Mouse (Mus musculus): Measurements from ENCODE around the gene Tceal8. TPM values are rescaled to one million over a fixed set of nuclear protein-coding genes. Genes with fewer than 3 reads are reported as not detected.
"Not testable (repeated sequence)": the region's sequence is repeated elsewhere in the genome, so short reads cannot be mapped to it uniquely, and the experiment has no call there.

The Tceal8 gene
- 121 and 134 TPM in 2 replicates for polyA plus RNA-seq (2015; fragmentation: Nextera tagmentation; extraction: Ambion mirVana)

GRCm38 (mm10) chrX:136172118-136172551 lies at the start of gene Tceal8:
Tceal8 (minus strand) TSS chrX:136172342.
- H3K4me1 ChIP-seq (ENCODE audit: control insufficient read depth, insufficient read depth, low read depth, low read length): peaks cover 2% of the 10 kb centered on the region
- H3K27me3 ChIP-seq (replicated peaks; ENCODE audit: control insufficient read depth, insufficient read depth, low read length): no peaks in the 10 kb centered on the region
- no peaks in the 10 kb centered on the region for H3K9me3 ChIP-seq (ENCODE audit: control insufficient read depth, low read length)
- peak within 1 kb of the TSS; percentile 60 for H3K4me2 ChIP-seq (ENCODE audit: low read length)
- peak; percentile 99 for ATAC-seq
- peak within 1 kb of the TSS; percentile 82 for H3K27ac ChIP-seq (ENCODE audit: low read depth, low read length)
- peak within 1 kb of the TSS; percentile 64 for H3K9ac ChIP-seq (ENCODE audit: low read depth, low read length)
- no peaks in the 10 kb centered on the region for H3K36me3 ChIP-seq (ENCODE audit: control insufficient read depth, insufficient read depth, low read length)
- H3K4me3 ChIP-seq (ENCODE audit: low read length): peak within 1 kb of the TSS; percentile 51
- WGBS: 15% methylated on average over 10 of the region's 10 CpGs

GRCm38 (mm10) chrX:136216303-136216702 lies 44.2 kb upstream of the Tceal8 start:
- 50% methylated on average over 1 of the region's 1 CpGs for WGBS
- no peaks in the 10 kb centered on the region for H3K36me3 ChIP-seq (ENCODE audit: control insufficient read depth, insufficient read depth, low read length)
- no peak overlapping the region for H3K27ac ChIP-seq (ENCODE audit: low read depth, low read length)
- no peak for ATAC-seq
- no peaks in the 10 kb centered on the region for H3K9me3 ChIP-seq (ENCODE audit: control insufficient read depth, low read length)
- H3K27me3 ChIP-seq (replicated peaks; ENCODE audit: control insufficient read depth, insufficient read depth, low read length): no peaks in the 10 kb centered on the region
- H3K4me2 ChIP-seq (ENCODE audit: low read length): no peak overlapping the region
- H3K4me1 ChIP-seq (ENCODE audit: control insufficient read depth, insufficient read depth, low read depth, low read length): no peaks in the 10 kb centered on the region; the same call in 1 of the 2 replicates
- H3K4me3 ChIP-seq (ENCODE audit: low read length): no peak overlapping the region
- no peak overlapping the region for H3K9ac ChIP-seq (ENCODE audit: low read depth, low read length)

- ATAC-seq: peak; percentile 97
- not testable (repeated sequence) for H3K4me1 ChIP-seq (ENCODE audit: control insufficient read depth, insufficient read depth, low read depth, low read length); H3K9me3 ChIP-seq (ENCODE audit: control insufficient read depth, low read length); H3K27ac ChIP-seq (ENCODE audit: low read depth, low read length); H3K27me3 ChIP-seq (replicated peaks; ENCODE audit: control insufficient read depth, insufficient read depth, low read length); H3K36me3 ChIP-seq (ENCODE audit: control insufficient read depth, insufficient read depth, low read length)
- 14% methylated on average over 13 of the region's 67 CpGs for WGBS
- Histone ChIP-seq H3K9ac (ENCODE audit: low read depth, low read length) (peak within 1 kb of the TSS; percentile 19), H3K4me3 (ENCODE audit: low read length) (peak within 1 kb of the TSS; percentile 41), H3K4me2 (ENCODE audit: low read length) (peak within 1 kb of the TSS; percentile 36)
Measured at GRCm38 (mm10) chrX:136214729-136215677, 42.9 kb upstream of the Tceal8 start, which contains the start of the genes Tceal7 and Bex1. Tceal7 (plus strand) TSS chrX:136214779. Bex1 (minus strand) TSS chrX:136215513.

DNA sequence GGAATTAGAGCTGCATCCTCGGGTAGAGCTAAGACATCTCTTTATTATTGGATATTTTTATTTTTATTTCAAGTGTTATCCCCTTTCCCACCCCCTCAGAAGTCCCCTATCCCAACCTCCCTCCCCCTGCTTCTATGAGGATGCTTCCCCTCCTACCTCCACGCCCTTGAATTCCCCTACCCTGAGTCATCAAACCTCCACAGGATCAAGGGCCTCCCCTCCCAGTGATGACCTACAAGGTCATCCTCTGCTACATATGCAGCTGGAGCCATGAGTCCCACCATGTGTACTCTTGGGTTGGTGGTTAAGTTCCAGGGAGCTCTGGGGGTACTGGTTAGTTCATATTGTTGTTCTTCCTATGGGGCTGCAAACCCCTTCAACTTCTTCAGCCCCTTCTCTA lies 41.3 kb upstream of the Tceal8 start:
- Histone ChIP-seq H3K27ac (ENCODE audit: low read depth, low read length) (no peak overlapping the region), H3K36me3 (ENCODE audit: control insufficient read depth, insufficient read depth, low read length) (no peaks in the 10 kb centered on the region), H3K4me2 (ENCODE audit: low read length) (no peak overlapping the region), H3K27me3 (replicated peaks; ENCODE audit: control insufficient read depth, insufficient read depth, low read length) (no peaks in the 10 kb centered on the region), H3K4me1 (ENCODE audit: control insufficient read depth, insufficient read depth, low read depth, low read length) (no peaks in the 10 kb centered on the region; the same call in 1 of the 2 replicates), H3K4me3 (ENCODE audit: low read length) (no peak overlapping the region), H3K9ac (ENCODE audit: low read depth, low read length) (no peak overlapping the region), H3K9me3 (ENCODE audit: control insufficient read depth, low read length) (no peaks in the 10 kb centered on the region)
- ATAC-seq: no peak
- 75% methylated on average over 2 of the region's 2 CpGs for WGBS

- no peaks in the 10 kb centered on the region; the same call in 1 of the 2 replicates for H3K4me1 ChIP-seq (ENCODE audit: control insufficient read depth, insufficient read depth, low read depth, low read length)
- H3K36me3 ChIP-seq (ENCODE audit: control insufficient read depth, insufficient read depth, low read length): no peaks in the 10 kb centered on the region
- 85% methylated on average over 6 of the region's 6 CpGs for WGBS
- no peaks in the 10 kb centered on the region for H3K9me3 ChIP-seq (ENCODE audit: control insufficient read depth, low read length)
- H3K27ac ChIP-seq (ENCODE audit: low read depth, low read length): no peak overlapping the region
- H3K4me2 ChIP-seq (ENCODE audit: low read length): no peak overlapping the region
- no peak overlapping the region for H3K4me3 ChIP-seq (ENCODE audit: low read length)
- no peak overlapping the region for H3K9ac ChIP-seq (ENCODE audit: low read depth, low read length)
- ATAC-seq: no peak
- no peaks in the 10 kb centered on the region for H3K27me3 ChIP-seq (replicated peaks; ENCODE audit: control insufficient read depth, insufficient read depth, low read length)
Measured at GRCm38 (mm10) chrX:136204406-136204805, 32.3 kb upstream of the Tceal8 start.

DNA sequence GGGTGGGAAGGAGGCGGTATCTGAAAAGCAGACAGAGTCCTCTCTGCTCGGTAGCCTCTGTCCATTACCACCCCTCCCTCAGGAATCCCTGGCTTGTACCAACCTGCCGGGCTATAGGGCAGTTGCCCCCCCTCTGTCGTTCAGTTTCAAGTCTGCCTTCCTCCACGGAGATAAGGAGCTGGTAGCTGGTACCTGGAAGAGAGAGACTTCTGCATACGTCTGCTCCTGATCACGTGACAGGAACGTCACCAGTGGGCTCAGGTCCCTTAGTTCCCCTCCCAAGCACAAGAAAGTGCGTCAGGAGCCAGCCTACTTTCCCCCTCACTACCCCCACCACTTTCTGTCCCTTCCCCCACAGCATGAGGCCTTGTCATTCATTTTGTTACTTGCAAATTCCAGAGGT lies 31.5 kb upstream of the Tceal8 start, which contains the start of gene Tceal5:
TSS of gene Tceal5 (minus strand) at position 213 of the 403 bp plus-strand sequence.
- no peaks in the 10 kb centered on the region for H3K27me3 ChIP-seq (replicated peaks; ENCODE audit: control insufficient read depth, insufficient read depth, low read length)
- H3K4me2 ChIP-seq (ENCODE audit: low read length): peak within 1 kb of the TSS; percentile 59
- peak within 1 kb of the TSS; percentile 64 for H3K9ac ChIP-seq (ENCODE audit: low read depth, low read length)
- 23% methylated on average over 9 of the region's 9 CpGs for WGBS
- no peaks in the 10 kb centered on the region for H3K9me3 ChIP-seq (ENCODE audit: control insufficient read depth, low read length)
- peak; percentile 97 for ATAC-seq
- H3K4me3 ChIP-seq (ENCODE audit: low read length): peak within 1 kb of the TSS; percentile 50
- H3K36me3 ChIP-seq (ENCODE audit: control insufficient read depth, insufficient read depth, low read length): no peaks in the 10 kb centered on the region
- peak within 1 kb of the TSS; percentile 79 for H3K27ac ChIP-seq (ENCODE audit: low read depth, low read length)
- H3K4me1 ChIP-seq (ENCODE audit: control insufficient read depth, insufficient read depth, low read depth, low read length): no peaks in the 10 kb centered on the region; the same call in 1 of the 2 replicates

- no peak; the same call in 1 of the 2 replicates for ATAC-seq
- H3K4me3 ChIP-seq (ENCODE audit: low read length): peak overlapping the region; percentile 50
- no peaks in the 10 kb centered on the region; the same call in 1 of the 2 replicates for H3K4me1 ChIP-seq (ENCODE audit: control insufficient read depth, insufficient read depth, low read depth, low read length)
- H3K27ac ChIP-seq (ENCODE audit: low read depth, low read length): peak overlapping the region; percentile 79
- WGBS: 17% methylated on average over 7 of the region's 7 CpGs
- H3K4me2 ChIP-seq (ENCODE audit: low read length): peak overlapping the region; percentile 59
- H3K27me3 ChIP-seq (replicated peaks; ENCODE audit: control insufficient read depth, insufficient read depth, low read length): no peaks in the 10 kb centered on the region
- H3K36me3 ChIP-seq (ENCODE audit: control insufficient read depth, insufficient read depth, low read length): no peaks in the 10 kb centered on the region
- no peaks in the 10 kb centered on the region for H3K9me3 ChIP-seq (ENCODE audit: control insufficient read depth, low read length)
- H3K9ac ChIP-seq (ENCODE audit: low read depth, low read length): peak overlapping the region; percentile 64
Measured at GRCm38 (mm10) chrX:136203257-136203656, 31.1 kb upstream of the Tceal8 start.

DNA sequence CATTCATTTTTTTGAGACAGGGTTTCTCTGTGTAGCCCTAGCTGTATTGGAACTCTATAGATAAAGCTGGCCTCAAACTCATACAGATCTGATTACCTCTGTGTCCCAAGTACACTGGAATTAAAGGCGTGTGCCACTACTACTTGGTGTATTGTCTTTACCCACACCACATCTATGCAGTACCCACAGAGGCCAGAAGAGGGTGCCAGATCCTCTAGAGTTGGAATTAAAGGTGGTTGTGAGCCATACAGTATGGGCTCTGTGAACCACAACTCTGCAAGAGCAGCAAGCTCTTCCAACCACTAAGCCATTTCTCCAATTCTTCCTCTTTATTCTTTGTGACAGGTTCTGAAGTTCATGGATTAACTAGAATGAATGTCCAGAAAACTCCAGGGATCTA lies 24.7 kb upstream of the Tceal8 start:
- Histone ChIP-seq H3K9me3 (ENCODE audit: control insufficient read depth, low read length) (no peaks in the 10 kb centered on the region), H3K4me3 (ENCODE audit: low read length) (no peak overlapping the region), H3K4me1 (ENCODE audit: control insufficient read depth, insufficient read depth, low read depth, low read length) (no peaks in the 10 kb centered on the region), H3K36me3 (ENCODE audit: control insufficient read depth, insufficient read depth, low read length) (no peaks in the 10 kb centered on the region), H3K27ac (ENCODE audit: low read depth, low read length) (no peak overlapping the region), H3K4me2 (ENCODE audit: low read length) (no peak overlapping the region), H3K9ac (ENCODE audit: low read depth, low read length) (no peak overlapping the region), H3K27me3 (replicated peaks; ENCODE audit: control insufficient read depth, insufficient read depth, low read length) (no peaks in the 10 kb centered on the region)
- ATAC-seq: no peak
- 50% methylated on average over 1 of the region's 1 CpGs for WGBS

All from hindbrain, embryonic 16.5 days (tissue).